Mouse (Mus musculus) cerebellum, postnatal 10 days (tissue): Measurements from ENCODE around the gene Cplx3.

ENCODE experiments used
- DNase-seq, 2 experiments: peaks; one replicate each; pipeline ENCODE4 v3.0.0; 2021; ENCODE audit warnings: mixed read lengths in 2 of 2

Gene Cplx3

GRCm38 (mm10) chr9:57558625-57559024 is 47.5 kb downstream of the Cplx3 start:
- DNase-seq: no peak

GRCm38 (mm10) chr9:57557215-57557614 is 48.9 kb downstream of the Cplx3 start:
- no peak for DNase-seq

- no peak for DNase-seq
Observed at GRCm38 (mm10) chr9:57554753-57555152, 51.3 kb downstream of the Cplx3 start.

- no peak for DNase-seq
Observed at GRCm38 (mm10) chr9:57553119-57553518, 53.0 kb downstream of the Cplx3 start.

GRCm38 (mm10) chr9:57552139-57552887 is 53.8 kb downstream of the Cplx3 start, which contains the start of gene Mpi:
Gene Mpi, minus strand, starts transcription at chr9:57552763.
- DNase-seq: peak; percentile 85 to 88

GRCm38 (mm10) chr9:57550126-57550862 is 55.8 kb downstream of the Cplx3 start:
- no peak for DNase-seq
